Mouse (Mus musculus) gastrocnemius, postnatal 25 days (tissue): ENCODE data around the gene Eipr1. TPM values are rescaled to one million over a fixed set of nuclear protein-coding genes. Genes with fewer than 3 reads are reported as not detected.

Experiments used
- DNase-seq: peaks from one replicate; pipeline ENCODE4 v3.0.0; 2022
- total RNA-seq, 2 experiments: library from RNA; stranded (reverse); gene quantifications; 1 replicate in 1 of 2; 2 replicates in 1 of 2; pipeline ENCODE4 v1.2.3; 2021

The Eipr1 gene
- total RNA-seq, 2 experiments from 2014 or later = 5.8 to 7.7 TPM

DNA sequence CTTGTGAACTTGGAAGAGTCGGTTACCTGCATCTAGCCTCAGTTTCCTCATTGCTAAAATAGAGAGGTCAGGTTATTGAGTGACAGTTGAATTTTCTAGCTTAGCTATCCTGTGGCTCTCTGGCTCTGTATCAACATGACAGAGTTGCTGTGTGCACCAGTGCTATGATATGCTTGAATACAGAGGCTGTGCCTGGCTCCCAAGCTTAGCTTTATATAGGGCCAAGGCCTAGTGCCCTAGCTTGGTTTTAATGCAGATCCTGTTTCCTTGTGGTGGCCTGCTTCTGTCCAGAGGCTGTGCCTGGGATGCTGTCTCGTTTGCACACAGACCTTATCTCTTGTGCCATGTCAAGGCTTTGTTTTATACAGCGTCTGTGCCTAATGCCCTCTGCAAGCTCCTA lies 66.3 kb downstream of the Eipr1 start:
- DNase-seq = no peak

- DNase-seq = no peak
Measured at GRCm38 (mm10) chr12:28823518-28823917, 71.9 kb downstream of the Eipr1 start.

GRCm38 (mm10) chr12:28829502-28829901 lies 77.9 kb downstream of the Eipr1 start:
- DNase-seq = no peak

GRCm38 (mm10) chr12:28830471-28830870 lies 78.9 kb downstream of the Eipr1 start:
- no peak for DNase-seq

DNA sequence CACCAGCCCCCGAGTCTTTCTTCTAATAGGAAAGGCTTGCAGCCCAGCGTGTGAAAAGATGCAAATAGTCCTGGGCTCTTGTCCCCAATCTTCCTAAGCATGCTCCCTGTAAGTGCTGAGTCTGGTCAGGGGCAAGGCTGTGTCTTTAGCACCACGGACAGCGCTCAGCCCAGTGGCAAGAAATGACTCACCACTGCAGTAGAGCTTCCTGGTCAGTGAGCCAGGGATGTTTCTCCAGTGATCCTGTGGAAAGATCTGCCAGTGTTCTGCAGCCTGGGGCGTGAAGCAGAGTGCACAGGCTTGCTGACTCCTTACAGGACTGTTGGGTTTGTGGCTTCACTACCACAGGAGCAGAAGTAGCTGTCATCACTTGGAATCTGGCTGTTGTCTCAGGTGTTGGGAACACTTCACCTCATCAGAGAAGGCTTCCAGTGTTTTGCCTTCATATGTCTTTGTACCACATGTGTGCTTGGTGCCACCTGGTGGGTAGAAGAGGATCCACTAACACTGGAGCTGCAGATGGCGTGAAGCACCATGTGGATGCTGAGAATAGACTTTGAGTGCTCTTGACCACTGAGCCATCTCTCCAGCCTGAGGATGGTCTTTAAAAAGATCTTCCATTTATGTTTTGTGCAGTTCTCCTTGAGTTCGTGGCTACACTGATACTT lies 79.6 kb downstream of the Eipr1 start:
- DNase-seq = no peak

- no peak for DNase-seq
Measured at GRCm38 (mm10) chr12:28834266-28834665, 82.7 kb downstream of the Eipr1 start.

DNA sequence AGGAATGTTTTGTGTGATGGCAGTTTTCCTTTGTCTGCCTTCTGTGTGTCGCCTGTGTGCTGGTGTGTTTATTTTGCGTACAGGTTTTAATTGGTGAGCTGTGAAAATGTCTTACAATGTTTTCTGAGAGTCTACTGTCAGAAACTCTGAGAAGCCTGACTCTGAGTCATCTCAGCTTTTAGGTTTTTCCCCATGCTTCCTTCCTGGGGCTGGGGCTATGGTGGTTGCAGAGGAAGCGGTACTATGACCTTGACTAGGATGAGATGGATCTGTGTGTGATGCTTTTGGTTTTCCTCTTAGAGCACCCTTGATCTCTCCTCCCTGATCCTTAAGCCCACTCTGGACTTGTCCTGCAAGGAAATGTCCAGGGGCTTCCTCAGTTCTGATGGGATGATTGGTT lies 84.1 kb downstream of the Eipr1 start:
- DNase-seq = no peak

GRCm38 (mm10) chr12:28838268-28838667 lies 86.7 kb downstream of the Eipr1 start:
- no peak for DNase-seq

GRCm38 (mm10) chr12:28838971-28839370 lies 87.4 kb downstream of the Eipr1 start:
- no peak for DNase-seq

DNA sequence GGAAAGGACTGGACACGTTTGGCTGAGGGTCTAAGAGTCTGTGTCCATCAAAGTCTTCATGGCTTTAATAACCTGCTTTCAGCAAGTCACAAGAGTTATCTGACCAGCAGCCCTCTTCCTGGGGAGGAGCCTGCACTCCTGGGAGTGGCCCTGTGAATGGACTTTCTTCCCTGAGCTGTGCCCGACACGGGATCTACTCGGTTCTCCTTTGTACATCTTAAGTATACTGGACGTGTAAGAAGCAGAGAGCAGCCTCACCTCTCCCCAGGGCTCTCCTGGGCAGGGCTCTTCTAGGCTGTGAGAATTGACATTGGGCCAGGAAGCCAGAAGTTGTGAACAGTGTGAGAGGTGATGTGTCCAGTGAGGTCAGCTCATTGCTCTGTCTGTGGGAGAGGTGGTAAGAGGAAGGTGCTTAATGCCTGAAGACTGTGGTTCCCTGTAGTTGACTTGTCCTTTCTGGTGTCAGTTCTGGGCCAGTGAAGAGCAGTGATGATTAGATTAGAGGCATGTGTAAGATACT lies 89.6 kb downstream of the Eipr1 start:
- no peak for DNase-seq

DNA sequence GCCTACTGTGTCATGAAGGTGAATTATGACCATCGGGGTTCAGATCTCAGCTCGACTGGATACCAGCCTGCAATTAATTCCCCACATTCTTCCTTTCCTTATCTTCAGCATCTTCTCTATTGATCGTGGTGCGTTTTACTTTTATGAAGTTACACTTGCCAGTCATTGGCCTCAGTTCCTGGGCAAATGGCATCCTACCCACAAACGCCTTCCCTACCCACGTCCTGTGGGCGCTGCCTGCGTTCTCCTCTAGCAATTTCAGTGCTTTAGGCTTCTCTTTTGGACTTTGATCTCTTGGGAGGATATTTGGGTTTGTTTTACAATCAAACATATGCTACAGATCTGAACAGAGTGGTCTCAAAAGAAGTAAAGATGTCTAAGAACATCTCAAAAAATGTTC lies 94.2 kb downstream of the Eipr1 start:
- no peak for DNase-seq

DNA sequence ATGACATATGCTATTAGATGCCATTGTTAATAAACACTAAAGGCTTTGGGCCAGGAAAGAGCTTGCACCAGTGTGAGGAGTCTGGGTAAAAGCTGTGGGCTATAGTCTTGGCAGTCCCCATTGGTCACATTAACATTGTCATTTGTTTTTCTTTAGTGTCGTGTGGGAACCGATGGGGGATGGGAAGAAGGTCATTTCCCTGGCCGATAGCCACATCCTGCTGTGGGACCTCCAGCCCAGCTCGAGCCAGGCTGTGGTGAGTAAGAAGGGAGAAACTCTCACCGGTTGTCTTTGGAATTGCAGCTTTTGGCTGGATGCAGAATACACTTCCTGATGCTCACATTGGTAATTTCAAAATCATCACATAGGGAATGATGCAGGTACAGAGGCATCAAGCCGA lies 95.8 kb downstream of the Eipr1 start:
- DNase-seq = no peak

DNA sequence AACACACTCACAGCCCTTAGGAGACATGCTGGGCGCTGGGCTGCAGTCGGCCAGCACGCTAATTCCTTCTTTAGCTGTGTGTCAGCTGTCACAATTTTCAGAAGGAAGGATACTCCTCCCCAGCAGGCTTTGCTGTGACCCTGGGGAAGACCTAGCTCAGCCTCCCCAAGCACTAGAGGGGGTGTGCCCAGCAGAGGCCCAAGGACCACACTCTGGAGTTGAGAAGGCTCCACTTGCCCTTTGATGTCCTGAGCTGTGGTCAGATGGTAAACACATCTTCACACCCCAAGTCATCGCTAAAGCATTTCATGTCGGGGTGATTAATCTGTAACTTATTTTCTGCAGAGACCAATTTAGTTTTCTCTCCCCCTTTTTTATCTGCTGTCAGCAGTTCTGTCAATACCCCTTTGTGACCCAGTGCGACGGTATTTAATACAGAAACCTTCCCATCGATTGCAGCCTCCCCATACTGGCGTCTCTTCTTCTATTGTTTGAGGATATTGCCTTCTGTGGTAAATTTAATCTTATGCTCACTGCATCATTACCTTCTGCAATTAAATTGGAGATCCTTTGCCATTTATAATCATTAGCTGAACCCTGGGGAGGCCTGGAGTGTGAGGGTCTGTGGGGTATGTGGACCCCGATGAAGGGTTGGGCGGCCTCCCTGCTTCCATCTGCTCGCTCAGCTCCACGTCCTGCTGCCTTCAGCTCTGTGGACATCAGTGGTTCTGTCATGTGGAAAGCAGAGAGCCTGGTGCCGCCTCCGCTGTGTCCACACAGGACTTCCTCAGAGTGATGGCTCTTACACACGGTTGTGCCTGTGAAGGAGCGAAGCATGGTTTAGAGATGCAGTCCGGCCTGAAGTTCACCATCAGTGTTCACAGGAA lies 97.4 kb downstream of the Eipr1 start:
- DNase-seq = no peak

DNA sequence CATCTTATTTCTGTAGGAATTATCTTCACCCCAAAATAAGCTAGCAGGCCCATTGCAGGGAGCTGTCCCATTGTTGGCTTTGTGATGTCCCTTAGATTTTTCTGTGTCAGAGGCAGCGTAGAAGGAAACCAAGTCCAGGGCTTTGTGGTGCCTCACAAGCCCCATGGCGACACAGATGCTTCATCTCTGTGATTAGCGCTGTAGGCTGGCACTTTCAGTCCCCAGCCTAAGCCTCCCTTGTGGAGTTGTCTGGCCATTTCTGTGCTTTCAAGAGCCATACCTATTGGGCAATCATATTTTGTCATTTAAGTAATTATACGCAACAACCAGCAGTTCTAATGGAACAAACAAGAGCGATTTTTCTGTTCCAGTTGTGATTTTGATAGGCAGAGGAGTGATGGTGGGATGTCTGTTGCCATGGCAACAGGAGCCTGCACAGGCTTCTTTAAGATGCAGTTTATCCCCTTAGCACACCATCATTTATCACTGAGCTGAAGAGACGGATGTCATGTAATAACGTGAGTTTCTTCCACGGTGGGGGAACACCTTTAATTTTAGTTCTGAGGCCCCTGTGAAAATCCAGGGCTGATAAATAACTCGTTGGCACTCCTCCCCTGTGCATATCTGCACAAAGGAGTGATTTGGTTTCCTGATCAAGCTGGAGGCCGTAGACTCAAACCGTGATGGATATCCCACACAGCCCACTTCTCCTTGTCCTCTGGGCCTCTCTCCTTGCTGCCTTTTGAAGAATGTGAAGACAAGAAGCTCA lies 108.1 kb downstream of the Eipr1 start:
- DNase-seq = no peak

- DNase-seq = no peak
Measured at GRCm38 (mm10) chr12:28860264-28860560, 108.6 kb downstream of the Eipr1 start.

DNA sequence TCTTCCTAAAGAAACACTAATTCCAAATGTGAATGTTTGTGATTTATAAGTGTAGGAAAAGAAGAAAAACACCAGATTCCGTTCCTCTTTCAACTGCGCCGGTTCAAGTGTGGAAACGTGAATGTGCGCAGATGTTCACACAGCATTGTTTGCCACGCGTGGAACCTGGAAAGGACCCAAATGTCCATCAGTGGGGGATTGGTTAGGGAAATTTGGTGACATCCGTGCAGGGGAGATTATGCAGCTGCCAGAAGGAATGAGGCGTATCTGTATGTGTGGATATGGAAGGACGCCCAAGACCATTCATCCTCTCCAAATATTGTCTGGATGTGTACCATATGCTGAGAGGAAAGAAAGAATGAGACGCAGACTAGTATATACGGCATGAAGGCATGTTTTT lies 111.7 kb downstream of the Eipr1 start:
- no peak for DNase-seq

GRCm38 (mm10) chr12:28866121-28866520 lies 114.5 kb downstream of the Eipr1 start:
- peak; percentile 18 for DNase-seq

DNA sequence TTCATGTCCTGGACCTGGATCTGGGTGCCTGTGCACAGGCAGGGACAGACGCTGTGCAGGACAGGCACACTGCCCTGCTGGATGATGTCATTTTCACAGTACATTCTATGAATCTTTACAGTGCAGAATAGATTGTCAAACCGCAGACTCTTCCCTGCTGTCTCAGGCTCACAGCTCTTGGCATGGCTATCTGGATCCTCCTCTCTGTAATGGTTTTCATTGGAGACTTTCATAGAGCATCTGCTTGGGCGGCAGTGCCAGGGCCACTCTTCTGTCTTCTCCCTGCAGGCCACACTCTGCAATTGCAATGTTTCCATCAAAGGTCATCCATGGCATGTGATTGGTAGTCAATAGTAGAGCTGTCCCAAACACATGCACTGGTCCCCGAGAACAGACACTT lies 117.2 kb downstream of the Eipr1 start:
- DNase-seq = no peak

- DNase-seq = no peak
Measured at GRCm38 (mm10) chr12:28872271-28872670, 120.7 kb downstream of the Eipr1 start.

GRCm38 (mm10) chr12:28874781-28875251 lies 123.2 kb downstream of the Eipr1 start:
- no peak for DNase-seq

GRCm38 (mm10) chr12:28875471-28875870 lies 123.9 kb downstream of the Eipr1 start:
- DNase-seq = no peak

DNA sequence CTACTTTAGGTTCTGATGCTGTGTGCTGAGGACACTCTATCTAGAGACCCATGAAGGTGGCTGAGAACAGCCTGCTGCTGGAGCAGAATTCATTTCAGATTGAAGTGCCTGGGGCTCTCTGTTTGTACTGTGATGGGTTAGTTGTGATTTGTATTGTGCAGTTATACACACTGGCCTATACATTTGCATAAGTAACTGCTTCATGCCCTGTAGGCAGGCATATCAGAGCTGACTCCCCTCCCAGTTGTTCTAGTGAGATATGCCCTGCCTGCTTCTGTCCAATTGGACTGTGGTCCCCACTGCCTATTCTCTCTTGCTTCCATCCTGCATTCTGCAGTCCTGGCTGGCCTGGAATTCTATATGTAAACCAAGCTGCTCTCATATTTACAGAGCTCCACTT lies 128.9 kb downstream of the Eipr1 start:
- no peak for DNase-seq

DNA sequence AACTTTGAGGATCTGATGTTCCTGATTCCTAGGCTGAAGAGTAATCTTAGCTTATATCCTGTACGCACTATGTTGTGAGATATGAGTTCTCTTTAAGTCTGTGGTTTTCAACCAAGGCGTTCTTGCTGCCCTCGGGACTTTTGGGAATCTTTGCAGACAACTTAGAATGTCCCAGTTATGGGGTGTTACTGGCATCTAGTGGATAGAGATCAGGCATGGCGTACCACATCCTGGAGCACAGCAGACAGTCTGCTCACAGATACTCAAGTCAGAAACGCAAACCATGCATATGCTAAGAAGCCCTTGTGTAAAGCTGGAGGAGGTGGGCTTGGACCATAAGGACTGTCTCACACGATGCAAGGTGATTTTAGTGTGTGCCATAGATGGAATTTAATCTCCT lies 136.1 kb downstream of the Eipr1 start:
- no peak for DNase-seq
